Mouse (Mus musculus): Measurements from ENCODE around the gene Yars.

DNA sequence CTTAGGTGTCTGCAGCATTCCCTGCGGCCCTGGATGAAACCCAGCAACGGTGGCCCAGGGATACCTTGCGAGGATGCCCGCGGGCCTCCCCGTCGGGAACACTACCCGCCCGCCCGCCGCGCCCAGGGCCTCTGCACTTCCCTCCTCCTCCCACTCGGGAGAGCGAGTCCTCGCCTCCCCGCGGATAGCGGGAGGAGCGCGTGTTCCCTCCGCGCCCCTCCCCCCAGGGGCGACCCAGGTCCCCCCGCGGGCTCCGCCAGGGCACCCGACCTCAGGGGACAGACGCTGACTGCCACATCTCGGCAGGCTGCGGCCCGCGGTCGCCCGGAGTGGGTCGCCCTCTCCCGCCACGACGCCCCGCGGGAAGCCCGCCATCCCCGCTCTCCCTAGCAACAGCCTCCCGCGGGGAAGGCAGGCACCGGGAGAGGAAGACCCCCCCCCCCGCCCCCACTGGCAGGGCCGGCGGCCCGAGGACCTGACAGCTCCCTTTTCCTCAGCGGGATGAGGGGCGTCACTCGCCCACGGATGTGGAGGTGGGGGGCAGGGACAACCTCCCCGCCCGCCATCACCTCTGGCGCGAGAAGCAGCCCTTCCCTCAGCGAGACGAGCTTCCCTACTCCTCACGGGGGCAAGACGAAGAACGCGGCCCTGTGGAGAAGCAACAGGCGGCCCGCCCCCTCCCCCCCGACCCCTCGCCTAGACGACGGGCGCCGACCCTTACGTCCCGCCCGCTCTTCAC, 588 bp upstream of the Yars start:
- no peak for TF ChIP-seq CTCF (IDR thresholded peaks at IDR 0.05; ENCODE audit: control insufficient read depth, insufficient read depth, insufficient replicate concordance, low read depth, low read length)
- TF ChIP-seq POLR2A (IDR thresholded peaks at IDR 0.05; ENCODE audit: control insufficient read depth, low read depth, low read length), result no peak; the same call in none of the 2 replicates

Measured in testis, adult 2 months (tissue).